Mouse (Mus musculus) heart, embryonic 13.5 days (tissue): ENCODE results near the gene Kif2c. TPM values are rescaled to one million over a fixed set of nuclear protein-coding genes. Genes with fewer than 3 reads are reported as not detected.
"Not testable (repeated sequence)": the region's sequence is repeated elsewhere in the genome, so short reads cannot be mapped to it uniquely, and the experiment has no call there.

Source experiments
- ATAC-seq: fragments of 200-750 bp; cut with Nextera tagmentation; 2 replicates; pipeline ENCODE4 v1.8.0; 2017; ENCODE audit warnings: moderate TSS enrichment; ENCODE audit not compliant: insufficient number of reproducible peaks, low FRiP score, low TSS enrichment; ENCODE audit errors: extremely low read depth
- H3K27ac ChIP-seq: fragments of 300-500 bp; sonication (generic); replicated peaks from 2 replicates; pipeline ENCODE4 v1.5.1; 2015; ENCODE audit warnings: moderate library complexity, mild to moderate bottlenecking, inconsistent platforms
- H3K27me3 ChIP-seq: fragments of 300-500 bp; sonication (generic); replicated peaks from 2 replicates; pipeline ENCODE4 v1.6.1; 2015; ENCODE audit warnings: mild to moderate bottlenecking, inconsistent platforms
- H3K36me3 ChIP-seq: fragments of 300-500 bp; sonication (generic); 2 replicates; pipeline ENCODE4 v1.6.1; 2015; ENCODE audit warnings: mild to moderate bottlenecking, inconsistent platforms
- H3K4me1 ChIP-seq: fragments of 300-500 bp; sonication (generic); 2 replicates; pipeline ENCODE4 v1.6.1; 2015; ENCODE audit warnings: inconsistent platforms
- H3K4me2 ChIP-seq: fragments of 300-500 bp; sonication (generic); 2 replicates; pipeline ENCODE4 v1.6.1; 2015; ENCODE audit warnings: inconsistent platforms, mild to moderate bottlenecking, moderate library complexity
- H3K4me3 ChIP-seq: fragments of 300-500 bp; sonication (generic); 2 replicates; pipeline ENCODE4 v1.5.1; 2015; ENCODE audit warnings: moderate library complexity, mild to moderate bottlenecking, inconsistent platforms
- H3K9ac ChIP-seq: fragments of 300-500 bp; sonication (generic); 2 replicates; pipeline ENCODE4 v1.6.1; 2015; ENCODE audit warnings: inconsistent platforms, mild to moderate bottlenecking, moderate library complexity
- H3K9me3 ChIP-seq: fragments of 300-500 bp; sonication (generic); 2 replicates; pipeline ENCODE4 v1.6.1; 2016; ENCODE audit warnings: inconsistent platforms
- WGBS: fragments of 180-500 bp; shearing (Covaris S2); methylation state at CpG from one replicate; pipeline ENCODE4 v1.1.7; 2015; ENCODE audit warnings: mixed read lengths; 5-methylcytosine and 5-hydroxymethylcytosine counted together
- polyA plus RNA-seq: library from polyadenylated mRNA; unstranded; fragments of >200 nt; fragmentation: Nextera tagmentation; extraction: Ambion mirVana; gene quantifications from 2 replicates; pipeline ENCODE4 v1.2.1, GENCODE M21; 2015

Kif2c gene
- polyA plus RNA-seq, 1 experiment from 2014 or later: 44.2 TPM

- 15% methylated on average over 9 of the region's 9 CpGs for WGBS
- peak overlapping the region; percentile 66 for H3K4me3 ChIP-seq
- H3K36me3 ChIP-seq: peaks cover 26% of the 10 kb centered on the region
- not testable (repeated sequence) for H3K27me3 ChIP-seq, ATAC-seq, H3K9me3 ChIP-seq
- peak overlapping the region; percentile 53; the same call in 1 of the 2 replicates for H3K27ac ChIP-seq
- peak overlapping the region; percentile 80 for H3K4me2 ChIP-seq
- H3K9ac ChIP-seq: peak overlapping the region; percentile 81
- peaks cover 11% of the 10 kb centered on the region for H3K4me1 ChIP-seq
Observed at GRCm38 (mm10) chr4:117182759-117183096, 289 bp upstream of the Kif2c start.

- no peaks in the 10 kb centered on the region for H3K4me1 ChIP-seq
- no peak overlapping the region for H3K27ac ChIP-seq
- peaks cover 99% of the 10 kb centered on the region for H3K36me3 ChIP-seq
- 89% methylated on average over 5 of the region's 5 CpGs for WGBS
- H3K4me2 ChIP-seq: no peak overlapping the region
- no peak overlapping the region for H3K9ac ChIP-seq
- no peaks in the 10 kb centered on the region for H3K27me3 ChIP-seq
- no peak overlapping the region for H3K4me3 ChIP-seq
- no peak for ATAC-seq
- no peaks in the 10 kb centered on the region for H3K9me3 ChIP-seq
Observed at GRCm38 (mm10) chr4:117169936-117170335, 12.5 kb downstream of the Kif2c start.

- Histone ChIP-seq H3K9ac (no peak overlapping the region), H3K4me1 (no peaks in the 10 kb centered on the region), H3K9me3 (no peaks in the 10 kb centered on the region), H3K27me3 (no peaks in the 10 kb centered on the region), H3K4me3 (no peak overlapping the region), H3K27ac (no peak overlapping the region), H3K4me2 (no peak overlapping the region), H3K36me3 (peaks cover 79% of the 10 kb centered on the region)
- no peak for ATAC-seq
- 79% methylated on average over 4 of the region's 4 CpGs for WGBS
Observed at GRCm38 (mm10) chr4:117161183-117161582, 21.3 kb downstream of the Kif2c start.

- 82% methylated on average over 10 of the region's 10 CpGs for WGBS
- Histone ChIP-seq H3K4me1 (peaks cover 4% of the 10 kb centered on the region), H3K36me3 (peaks cover 66% of the 10 kb centered on the region), H3K9ac (no peak overlapping the region), H3K27me3 (no peaks in the 10 kb centered on the region), H3K4me2 (no peak overlapping the region), H3K4me3 (no peak overlapping the region), H3K9me3 (no peaks in the 10 kb centered on the region), H3K27ac (no peak overlapping the region)
- ATAC-seq: no peak
Observed at GRCm38 (mm10) chr4:117159666-117160065, 22.8 kb downstream of the Kif2c start.

DNA sequence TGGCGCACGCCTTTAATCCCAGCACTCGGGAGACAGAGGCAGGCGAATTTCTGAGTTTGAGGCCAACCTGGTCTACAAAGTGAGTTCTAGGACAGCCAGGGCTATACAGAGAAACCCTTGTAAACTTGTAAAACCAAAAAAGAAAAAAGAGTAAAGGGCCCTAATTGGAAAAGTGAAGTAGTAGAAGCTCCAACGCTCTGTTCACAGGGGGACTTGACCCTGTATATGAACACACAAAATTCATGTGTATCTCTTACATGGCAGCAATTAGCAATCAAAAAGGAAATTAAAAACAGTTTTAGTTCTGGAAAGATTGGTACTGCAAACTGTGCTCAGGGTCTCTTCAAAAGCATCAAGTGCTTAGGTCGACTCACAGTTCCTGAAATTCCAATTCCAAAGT lies 26.1 kb downstream of the Kif2c start:
- Histone ChIP-seq H3K27me3 (no peaks in the 10 kb centered on the region), H3K27ac (peak overlapping the region; percentile 94), H3K9ac (peak overlapping the region; percentile 99), H3K4me3 (peak overlapping the region; percentile 85), H3K9me3 (no peaks in the 10 kb centered on the region), H3K4me1 (peaks cover 29% of the 10 kb centered on the region), H3K36me3 (peaks cover 65% of the 10 kb centered on the region), H3K4me2 (peak overlapping the region; percentile 77)
- ATAC-seq: no peak
- WGBS: 31% methylated on average over 6 of the region's 6 CpGs

GRCm38 (mm10) chr4:117155792-117156355 lies 26.6 kb downstream of the Kif2c start, which contains the start of gene Rps8:
Rps8 (minus strand) TSS chr4:117156243.
- H3K4me1 ChIP-seq: peaks cover 29% of the 10 kb centered on the region
- peak within 1 kb of the TSS; percentile 99 for H3K9ac ChIP-seq
- H3K36me3 ChIP-seq: peaks cover 65% of the 10 kb centered on the region
- peak within 1 kb of the TSS; percentile 85 for H3K4me3 ChIP-seq
- no peaks in the 10 kb centered on the region for H3K9me3 ChIP-seq
- WGBS: under 1% methylated on average over 52 of the region's 52 CpGs
- ATAC-seq: peak; percentile 76
- H3K27me3 ChIP-seq: no peaks in the 10 kb centered on the region
- H3K27ac ChIP-seq: peak within 1 kb of the TSS; percentile 94
- H3K4me2 ChIP-seq: peak within 1 kb of the TSS; percentile 77

GRCm38 (mm10) chr4:117155020-117155791 lies 27.2 kb downstream of the Kif2c start:
- Histone ChIP-seq H3K4me3 (peak overlapping the region; percentile 85), H3K4me1 (peaks cover 29% of the 10 kb centered on the region), H3K36me3 (peaks cover 65% of the 10 kb centered on the region), H3K9me3 (no peaks in the 10 kb centered on the region), H3K27me3 (no peaks in the 10 kb centered on the region), H3K27ac (peak overlapping the region; percentile 94), H3K9ac (peak overlapping the region; percentile 99), H3K4me2 (peak overlapping the region; percentile 77)
- ATAC-seq: no peak
- under 1% methylated on average over 44 of the region's 44 CpGs for WGBS

DNA sequence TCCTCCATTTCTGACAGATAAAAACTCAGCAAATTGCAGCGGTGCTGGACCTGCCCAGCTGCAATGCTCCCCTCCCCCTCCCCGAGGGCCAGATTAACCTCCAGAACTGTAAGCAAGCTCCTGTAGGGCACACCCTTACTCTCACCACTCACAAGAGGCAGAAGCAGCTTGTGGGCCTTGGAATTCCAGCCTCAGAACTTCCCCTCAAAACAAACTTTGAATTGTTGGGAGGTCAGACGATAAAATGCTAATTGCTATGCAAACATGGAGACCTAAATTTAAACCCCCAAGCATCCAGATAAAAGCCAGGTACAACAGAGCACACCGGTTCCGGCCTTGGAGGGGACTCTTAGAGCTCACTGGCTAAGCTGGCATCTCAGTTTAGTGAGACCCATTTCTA lies 29.7 kb downstream of the Kif2c start:
- no peak for ATAC-seq
- H3K4me3 ChIP-seq: no peak overlapping the region
- H3K27me3 ChIP-seq: no peaks in the 10 kb centered on the region
- H3K36me3 ChIP-seq: peaks cover 67% of the 10 kb centered on the region
- no peaks in the 10 kb centered on the region for H3K9me3 ChIP-seq
- peak overlapping the region; percentile 99; the same call in 1 of the 2 replicates for H3K9ac ChIP-seq
- H3K4me2 ChIP-seq: 0 out of 2 replicates have a peak overlapping the region, but pooled peaks have one; percentile 6
- H3K27ac ChIP-seq: no peak overlapping the region
- WGBS: 58% methylated on average over 5 of the region's 5 CpGs
- H3K4me1 ChIP-seq: peaks cover 29% of the 10 kb centered on the region

GRCm38 (mm10) chr4:117151416-117151815 lies 31.0 kb downstream of the Kif2c start:
- WGBS: 70% methylated on average over 1 of the region's 1 CpGs
- Histone ChIP-seq H3K27me3 (no peaks in the 10 kb centered on the region), H3K27ac (no peak overlapping the region), H3K36me3 (peaks cover 67% of the 10 kb centered on the region), H3K9me3 (no peaks in the 10 kb centered on the region), H3K4me2 (no peak overlapping the region), H3K9ac (no peak overlapping the region), H3K4me1 (peaks cover 29% of the 10 kb centered on the region), H3K4me3 (no peak overlapping the region)
- ATAC-seq: no peak

GRCm38 (mm10) chr4:117150212-117150733 lies 32.2 kb downstream of the Kif2c start:
- peaks cover 67% of the 10 kb centered on the region for H3K36me3 ChIP-seq
- WGBS: 84% methylated on average over 6 of the region's 6 CpGs
- H3K4me1 ChIP-seq: peaks cover 29% of the 10 kb centered on the region
- H3K9me3 ChIP-seq: no peaks in the 10 kb centered on the region
- H3K27me3 ChIP-seq: no peaks in the 10 kb centered on the region
- ATAC-seq: no peak
- no peak overlapping the region for H3K4me2 ChIP-seq
- H3K9ac ChIP-seq: no peak overlapping the region
- H3K4me3 ChIP-seq: no peak overlapping the region
- no peak overlapping the region for H3K27ac ChIP-seq

DNA sequence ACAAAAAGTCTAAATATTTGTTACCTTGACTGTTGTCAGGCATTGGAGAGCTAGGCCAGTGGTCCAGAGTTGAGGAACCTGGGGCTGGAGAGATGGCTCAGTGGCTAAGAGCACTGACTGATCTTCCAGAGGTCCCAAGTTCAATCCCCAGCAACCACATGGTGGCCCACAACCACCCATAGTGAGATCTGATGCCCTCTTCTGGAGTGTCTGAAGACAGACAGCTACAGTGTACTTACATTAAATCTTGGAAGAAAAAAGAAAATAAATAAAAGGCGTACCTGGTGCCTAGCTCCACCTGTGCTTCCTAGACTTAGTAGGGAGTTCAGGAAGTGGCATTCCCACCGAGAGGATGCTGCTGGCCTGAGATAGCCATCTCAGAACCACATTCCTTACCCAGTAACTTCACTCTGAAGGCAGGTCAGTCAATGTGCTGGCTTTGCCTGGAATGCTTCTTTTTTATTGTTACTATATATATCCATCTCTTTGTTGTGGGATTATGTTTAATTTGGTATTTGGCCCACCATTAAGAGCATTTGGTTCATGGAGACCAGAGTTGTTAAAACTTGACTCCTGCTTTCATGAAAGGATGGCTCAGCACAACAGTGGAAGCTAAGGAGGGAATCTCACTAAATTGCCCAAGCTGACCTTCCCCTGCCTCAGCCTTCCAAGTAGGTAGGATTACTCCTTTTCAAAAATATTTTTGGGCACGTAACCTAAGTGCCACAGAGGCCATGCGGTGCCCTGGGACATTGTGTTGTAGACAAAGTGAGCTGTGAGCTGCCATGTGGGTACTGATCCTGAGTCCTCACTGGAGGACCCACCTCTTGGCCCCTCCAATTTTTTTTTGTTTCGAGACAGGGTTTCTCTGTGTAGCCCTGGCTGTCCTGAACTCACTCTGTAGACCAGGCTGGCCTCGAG lies 32.9 kb downstream of the Kif2c start:
- H3K4me3 ChIP-seq: no peak overlapping the region
- no peak overlapping the region for H3K27ac ChIP-seq
- no peaks in the 10 kb centered on the region for H3K9me3 ChIP-seq
- no peak overlapping the region for H3K4me2 ChIP-seq
- peaks cover 63% of the 10 kb centered on the region for H3K36me3 ChIP-seq
- peaks cover 24% of the 10 kb centered on the region for H3K4me1 ChIP-seq
- 68% methylated on average over 6 of the region's 6 CpGs for WGBS
- no peak for ATAC-seq
- no peak overlapping the region for H3K9ac ChIP-seq
- H3K27me3 ChIP-seq: no peaks in the 10 kb centered on the region
